Mouse (Mus musculus): ENCODE results near the gene Gabarapl2. TPM values are rescaled to one million over a fixed set of nuclear protein-coding genes. Genes with fewer than 3 reads are reported as not detected.

Gabarapl2 gene
- polyA plus RNA-seq, 1 experiment from 2014 or later = 187 TPM

DNA sequence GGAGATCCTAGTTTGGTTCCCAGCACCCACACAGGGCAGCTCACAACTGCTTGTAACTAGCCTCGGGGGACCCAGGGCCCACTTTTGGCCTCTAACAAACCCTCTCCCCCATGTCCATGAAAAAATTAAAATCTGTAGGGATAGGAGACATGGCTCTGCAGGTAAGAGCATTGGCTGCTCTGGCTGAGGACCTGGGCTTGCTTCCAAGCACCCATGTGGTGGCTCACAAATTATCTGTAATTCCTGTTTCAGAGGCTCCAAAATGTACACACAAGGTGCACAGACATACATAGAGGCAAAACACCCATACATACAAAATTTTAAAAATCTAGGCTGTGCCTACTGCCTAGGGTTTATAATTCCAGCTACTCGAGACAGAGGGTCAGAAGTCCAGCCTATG, 16.7 kb downstream of the Gabarapl2 start:
- Histone ChIP-seq H3K27me3 (ENCODE audit: control insufficient read depth, insufficient read depth, low read length) (no peaks in the 10 kb centered on the region), H3K36me3 (ENCODE audit: control insufficient read depth, insufficient read depth, low read length) (peaks cover 25% of the 10 kb centered on the region), H3K9ac (replicated peaks; ENCODE audit: low read depth, low read length) (no peak overlapping the region), H3K9me3 (ENCODE audit: control insufficient read depth, low read depth, low read length) (no peaks in the 10 kb centered on the region), H3K4me1 (ENCODE audit: control insufficient read depth, insufficient read depth, low read length) (no peaks in the 10 kb centered on the region), H3K27ac (ENCODE audit: low read length) (no peak overlapping the region), H3K4me2 (replicated peaks; ENCODE audit: low read depth, low read length) (no peak overlapping the region), H3K4me3 (ENCODE audit: low read depth, low read length) (no peak overlapping the region)
- 92% methylated on average over 2 of the region's 2 CpGs for WGBS
- no peak for ATAC-seq (ENCODE audit: insufficient number of reproducible peaks, insufficient read depth, low FRiP score, low read depth)

GRCm38 (mm10) chr8:111960591-111961321, 20.3 kb downstream of the Gabarapl2 start:
- Histone ChIP-seq H3K27ac (ENCODE audit: low read length) (no peak overlapping the region), H3K4me2 (replicated peaks; ENCODE audit: low read depth, low read length) (no peak overlapping the region), H3K36me3 (ENCODE audit: control insufficient read depth, insufficient read depth, low read length) (peaks cover 9% of the 10 kb centered on the region; the same call in 1 of the 2 replicates), H3K9ac (replicated peaks; ENCODE audit: low read depth, low read length) (no peak overlapping the region), H3K9me3 (ENCODE audit: control insufficient read depth, low read depth, low read length) (no peaks in the 10 kb centered on the region), H3K27me3 (ENCODE audit: control insufficient read depth, insufficient read depth, low read length) (no peaks in the 10 kb centered on the region), H3K4me3 (ENCODE audit: low read depth, low read length) (no peak overlapping the region), H3K4me1 (ENCODE audit: control insufficient read depth, insufficient read depth, low read length) (no peaks in the 10 kb centered on the region)
- no peak for ATAC-seq (ENCODE audit: insufficient number of reproducible peaks, insufficient read depth, low FRiP score, low read depth)
- 68% methylated on average over 15 of the region's 15 CpGs for WGBS

DNA sequence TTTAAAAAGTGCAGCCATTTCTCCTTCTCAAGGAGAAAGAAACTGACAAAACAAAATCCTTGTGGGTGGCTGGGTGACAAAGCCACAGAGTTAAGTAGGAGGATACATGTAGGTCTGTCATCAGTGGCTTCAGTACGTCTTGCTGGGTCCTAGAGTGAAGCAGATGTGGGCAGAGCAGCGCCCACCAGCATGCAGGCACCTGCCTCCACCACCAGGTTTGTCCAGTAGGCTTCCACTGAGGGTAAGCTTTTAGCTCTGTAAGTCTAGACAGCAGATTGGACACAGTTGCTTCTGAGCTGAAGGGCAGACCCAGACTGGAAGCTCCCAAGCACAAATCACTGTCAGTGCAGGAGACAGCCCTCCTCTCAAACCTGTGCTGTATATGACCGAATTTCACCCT, 20.8 kb downstream of the Gabarapl2 start:
- no peaks in the 10 kb centered on the region for H3K27me3 ChIP-seq (ENCODE audit: control insufficient read depth, insufficient read depth, low read length)
- H3K9ac ChIP-seq (replicated peaks; ENCODE audit: low read depth, low read length) = no peak overlapping the region
- H3K9me3 ChIP-seq (ENCODE audit: control insufficient read depth, low read depth, low read length) = no peaks in the 10 kb centered on the region
- ATAC-seq (ENCODE audit: insufficient number of reproducible peaks, insufficient read depth, low FRiP score, low read depth) = no peak
- 58% methylated on average over 3 of the region's 3 CpGs for WGBS
- H3K36me3 ChIP-seq (ENCODE audit: control insufficient read depth, insufficient read depth, low read length) = peaks cover 8% of the 10 kb centered on the region; the same call in 1 of the 2 replicates
- H3K4me1 ChIP-seq (ENCODE audit: control insufficient read depth, insufficient read depth, low read length) = no peaks in the 10 kb centered on the region
- H3K4me3 ChIP-seq (ENCODE audit: low read depth, low read length) = no peak overlapping the region
- no peak overlapping the region for H3K27ac ChIP-seq (ENCODE audit: low read length)
- H3K4me2 ChIP-seq (replicated peaks; ENCODE audit: low read depth, low read length) = no peak overlapping the region

- H3K4me2 ChIP-seq (replicated peaks; ENCODE audit: low read depth, low read length) = no peak overlapping the region
- H3K27ac ChIP-seq (ENCODE audit: low read length) = no peak overlapping the region
- ATAC-seq (ENCODE audit: insufficient number of reproducible peaks, insufficient read depth, low FRiP score, low read depth) = no peak
- no peaks in the 10 kb centered on the region for H3K27me3 ChIP-seq (ENCODE audit: control insufficient read depth, insufficient read depth, low read length)
- WGBS = 63% methylated on average over 1 of the region's 1 CpGs
- H3K9me3 ChIP-seq (ENCODE audit: control insufficient read depth, low read depth, low read length) = no peaks in the 10 kb centered on the region
- H3K4me1 ChIP-seq (ENCODE audit: control insufficient read depth, insufficient read depth, low read length) = no peaks in the 10 kb centered on the region
- no peak overlapping the region for H3K4me3 ChIP-seq (ENCODE audit: low read depth, low read length)
- H3K9ac ChIP-seq (replicated peaks; ENCODE audit: low read depth, low read length) = no peak overlapping the region
- no peaks in the 10 kb centered on the region for H3K36me3 ChIP-seq (ENCODE audit: control insufficient read depth, insufficient read depth, low read length)
Observed at GRCm38 (mm10) chr8:111962589-111962988, 22.1 kb downstream of the Gabarapl2 start.

- no peak for ATAC-seq (ENCODE audit: insufficient number of reproducible peaks, insufficient read depth, low FRiP score, low read depth)
- H3K4me2 ChIP-seq (replicated peaks; ENCODE audit: low read depth, low read length) = no peak overlapping the region
- no peaks in the 10 kb centered on the region; the same call in 1 of the 2 replicates for H3K36me3 ChIP-seq (ENCODE audit: control insufficient read depth, insufficient read depth, low read length)
- H3K27ac ChIP-seq (ENCODE audit: low read length) = no peak overlapping the region
- 75% methylated on average over 10 of the region's 10 CpGs for WGBS
- no peak overlapping the region for H3K4me3 ChIP-seq (ENCODE audit: low read depth, low read length)
- no peaks in the 10 kb centered on the region for H3K27me3 ChIP-seq (ENCODE audit: control insufficient read depth, insufficient read depth, low read length)
- H3K9ac ChIP-seq (replicated peaks; ENCODE audit: low read depth, low read length) = no peak overlapping the region
- H3K9me3 ChIP-seq (ENCODE audit: control insufficient read depth, low read depth, low read length) = no peaks in the 10 kb centered on the region
- no peaks in the 10 kb centered on the region for H3K4me1 ChIP-seq (ENCODE audit: control insufficient read depth, insufficient read depth, low read length)
Observed at GRCm38 (mm10) chr8:111963091-111963490, 22.6 kb downstream of the Gabarapl2 start.

- H3K9me3 ChIP-seq (ENCODE audit: control insufficient read depth, low read depth, low read length) = no peaks in the 10 kb centered on the region
- no peak overlapping the region for H3K27ac ChIP-seq (ENCODE audit: low read length)
- no peaks in the 10 kb centered on the region for H3K27me3 ChIP-seq (ENCODE audit: control insufficient read depth, insufficient read depth, low read length)
- H3K4me1 ChIP-seq (ENCODE audit: control insufficient read depth, insufficient read depth, low read length) = no peaks in the 10 kb centered on the region
- no peak overlapping the region for H3K4me2 ChIP-seq (replicated peaks; ENCODE audit: low read depth, low read length)
- H3K9ac ChIP-seq (replicated peaks; ENCODE audit: low read depth, low read length) = no peak overlapping the region
- H3K4me3 ChIP-seq (ENCODE audit: low read depth, low read length) = no peak overlapping the region
- ATAC-seq (ENCODE audit: insufficient number of reproducible peaks, insufficient read depth, low FRiP score, low read depth) = no peak
- H3K36me3 ChIP-seq (ENCODE audit: control insufficient read depth, insufficient read depth, low read length) = no peaks in the 10 kb centered on the region; the same call in none of the 2 replicates
- 91% methylated on average over 4 of the region's 4 CpGs for WGBS
Observed at GRCm38 (mm10) chr8:111963546-111963945, 23.0 kb downstream of the Gabarapl2 start.

GRCm38 (mm10) chr8:111964351-111964750, 23.8 kb downstream of the Gabarapl2 start:
- Histone ChIP-seq H3K4me3 (ENCODE audit: low read depth, low read length) (no peak overlapping the region), H3K9ac (replicated peaks; ENCODE audit: low read depth, low read length) (no peak overlapping the region), H3K9me3 (ENCODE audit: control insufficient read depth, low read depth, low read length) (no peaks in the 10 kb centered on the region), H3K27me3 (ENCODE audit: control insufficient read depth, insufficient read depth, low read length) (no peaks in the 10 kb centered on the region), H3K36me3 (ENCODE audit: control insufficient read depth, insufficient read depth, low read length) (no peaks in the 10 kb centered on the region; the same call in none of the 2 replicates), H3K4me2 (replicated peaks; ENCODE audit: low read depth, low read length) (no peak overlapping the region), H3K4me1 (ENCODE audit: control insufficient read depth, insufficient read depth, low read length) (no peaks in the 10 kb centered on the region), H3K27ac (ENCODE audit: low read length) (no peak overlapping the region)
- WGBS = 51% methylated on average over 5 of the region's 5 CpGs
- ATAC-seq (ENCODE audit: insufficient number of reproducible peaks, insufficient read depth, low FRiP score, low read depth) = no peak

DNA sequence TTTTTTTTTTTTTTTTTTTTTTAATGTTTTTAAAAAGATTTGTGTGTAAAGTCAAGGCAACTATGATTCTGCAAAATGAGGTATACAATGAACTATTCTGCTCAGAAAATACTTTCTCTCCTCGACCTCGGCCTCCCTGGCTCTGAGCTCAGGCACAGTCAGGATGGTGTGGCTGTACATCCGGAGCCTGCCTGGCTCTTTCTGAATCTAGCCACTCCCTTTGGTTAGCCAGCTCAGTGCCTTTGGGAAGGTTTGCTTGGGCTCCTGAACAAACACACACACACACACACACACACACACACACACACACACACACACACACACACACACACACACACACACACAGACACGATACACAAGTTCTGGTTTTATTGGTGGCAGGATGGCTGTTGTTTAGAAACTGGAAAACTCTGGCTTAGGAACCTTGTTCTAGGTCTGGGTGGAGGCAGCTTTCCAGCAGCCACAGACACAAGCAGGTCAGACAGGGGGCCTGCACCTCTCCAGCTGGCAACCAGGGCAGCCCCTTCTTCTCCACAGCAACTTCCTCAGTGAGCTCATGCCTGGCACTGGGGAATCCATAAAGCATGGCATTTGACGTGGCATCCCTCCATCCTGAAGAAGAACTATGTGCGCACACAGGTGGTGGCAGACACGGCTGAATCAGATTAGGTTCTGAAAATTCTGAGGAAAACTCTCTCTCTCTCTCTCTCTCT, 24.5 kb downstream of the Gabarapl2 start:
- ATAC-seq (ENCODE audit: insufficient number of reproducible peaks, insufficient read depth, low FRiP score, low read depth) = no peak

More for the DNA sequence above, 24.5 kb downstream of the Gabarapl2 start:
- H3K4me2 ChIP-seq (replicated peaks; ENCODE audit: low read depth, low read length) = no peak overlapping the region
- H3K9ac ChIP-seq (replicated peaks; ENCODE audit: low read depth, low read length) = no peak overlapping the region
- no peak overlapping the region for H3K27ac ChIP-seq (ENCODE audit: low read length)
- H3K36me3 ChIP-seq (ENCODE audit: control insufficient read depth, insufficient read depth, low read length) = no peaks in the 10 kb centered on the region; the same call in none of the 2 replicates
- no peaks in the 10 kb centered on the region for H3K9me3 ChIP-seq (ENCODE audit: control insufficient read depth, low read depth, low read length)
- H3K27me3 ChIP-seq (ENCODE audit: control insufficient read depth, insufficient read depth, low read length) = no peaks in the 10 kb centered on the region
- WGBS = 69% methylated on average over 7 of the region's 7 CpGs
- H3K4me1 ChIP-seq (ENCODE audit: control insufficient read depth, insufficient read depth, low read length) = no peaks in the 10 kb centered on the region
- no peak overlapping the region for H3K4me3 ChIP-seq (ENCODE audit: low read depth, low read length)

All from stomach, embryonic 14.5 days (tissue).